Mouse (Mus musculus): ENCODE results near the gene Abhd6.

Gene Abhd6

GRCm38 (mm10) chr14:8052661-8053060 lies 50.0 kb downstream of the Abhd6 start:
- no peak for DNase-seq (ENCODE audit: extremely low read depth, insufficient read length, low spot score)

- no peak for DNase-seq (ENCODE audit: extremely low read depth, insufficient read length, low spot score)
These were observed 51.8 kb downstream of the Abhd6 start for GRCm38 (mm10) chr14:8054310-8055102.

DNA sequence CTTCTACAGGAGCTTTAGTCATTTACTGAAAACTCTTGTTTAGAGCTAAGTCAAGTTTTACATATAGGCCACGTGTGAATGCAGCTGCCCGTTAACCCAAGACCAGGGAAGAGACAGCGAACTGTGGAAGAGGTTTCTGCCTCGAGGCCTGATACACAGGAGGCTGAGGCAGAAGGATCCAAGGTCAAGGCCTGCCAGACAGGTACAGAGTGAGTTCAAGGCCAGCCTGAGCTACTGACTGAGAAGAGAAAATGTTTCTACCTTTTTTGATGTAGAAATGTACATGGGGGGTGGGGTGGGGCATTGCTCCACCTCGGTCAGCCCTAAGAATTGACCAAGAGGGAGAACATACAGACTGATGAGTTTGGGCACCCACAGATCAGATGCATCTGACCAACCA lies 53.4 kb downstream of the Abhd6 start:
- no peak for DNase-seq (ENCODE audit: extremely low read depth, insufficient read length, low spot score)

DNA sequence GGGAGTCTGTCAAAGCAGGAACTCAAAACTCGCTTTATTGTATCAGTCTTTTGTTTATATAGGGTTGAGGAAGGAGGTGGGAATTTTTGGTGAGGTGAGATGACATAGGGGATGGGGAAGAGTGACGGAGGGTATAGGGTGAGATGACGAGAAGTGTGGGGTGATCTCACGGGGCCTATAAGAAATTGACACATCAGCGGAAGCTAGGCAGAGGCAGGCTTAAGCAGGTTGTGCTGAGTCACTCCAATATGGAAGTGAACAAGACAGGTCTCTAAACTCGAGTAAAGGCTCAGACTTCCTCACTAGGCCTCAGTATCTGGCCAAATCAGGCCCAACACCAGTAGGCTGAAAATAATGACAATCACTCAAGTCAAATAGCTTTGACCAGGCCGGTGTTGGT lies 57.2 kb downstream of the Abhd6 start:
- no peak for DNase-seq (ENCODE audit: extremely low read depth, insufficient read length, low spot score)

DNA sequence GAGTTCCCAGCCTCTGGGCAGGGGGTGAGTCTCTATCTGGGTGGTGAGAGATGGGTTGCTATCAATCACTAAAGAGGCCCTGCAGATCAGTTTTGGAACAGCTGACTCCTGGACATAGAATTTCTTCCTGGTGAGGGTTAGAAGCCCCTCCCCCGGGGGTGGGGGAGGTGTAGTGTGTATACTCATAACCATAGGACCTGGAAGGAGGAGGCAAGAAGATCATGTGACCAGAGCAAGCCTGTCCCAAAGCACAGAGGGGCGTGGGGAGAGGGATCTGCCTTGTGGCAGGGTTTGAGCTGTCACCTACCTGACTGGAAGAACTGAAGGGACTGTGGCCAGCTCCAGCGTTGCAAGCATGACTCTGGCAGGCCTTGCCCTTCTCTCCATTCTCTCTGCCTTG lies 59.4 kb downstream of the Abhd6 start:
- DNase-seq (ENCODE audit: extremely low read depth, insufficient read length, low spot score): no peak

DNA sequence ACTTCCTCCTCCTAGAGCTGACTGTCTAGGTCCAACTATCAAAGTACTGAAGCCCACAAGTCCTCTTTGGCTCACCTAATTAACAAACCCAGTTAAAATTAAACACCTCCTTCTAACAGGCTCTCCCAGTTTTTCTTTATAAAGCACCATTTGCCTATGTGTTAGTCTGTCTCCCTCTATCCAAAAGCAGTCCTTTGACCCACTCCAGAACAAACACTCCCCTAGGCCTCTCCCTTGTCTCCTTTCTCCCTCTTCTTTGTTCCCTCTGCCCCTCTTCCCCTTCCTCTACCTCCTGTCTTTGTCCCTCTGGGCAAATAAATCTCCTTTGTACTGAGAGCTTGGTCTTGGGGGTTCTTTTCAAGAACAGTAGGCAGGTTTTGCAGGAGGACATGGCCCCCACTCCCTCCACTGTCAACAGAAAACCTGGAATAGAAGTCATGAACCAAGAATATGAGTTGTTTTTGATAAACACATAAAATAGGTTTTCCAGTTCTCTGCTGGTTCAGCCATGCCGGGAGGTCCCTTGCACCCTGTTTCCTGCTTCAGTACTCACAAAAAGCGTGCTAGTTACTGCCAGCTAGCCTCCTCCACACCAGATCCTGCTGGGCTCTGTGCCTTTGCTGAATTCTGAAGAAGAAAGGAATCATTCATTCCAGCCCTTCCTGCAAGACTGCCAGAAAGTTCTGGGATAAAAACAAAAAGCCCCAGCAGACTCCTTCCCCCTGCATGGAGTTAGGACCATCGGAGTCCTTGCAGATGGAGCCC lies 60.0 kb downstream of the Abhd6 start:
- no peak for DNase-seq (ENCODE audit: extremely low read depth, insufficient read length, low spot score)

GRCm38 (mm10) chr14:8063835-8064785 lies 61.4 kb downstream of the Abhd6 start:
- no peak for DNase-seq (ENCODE audit: extremely low read depth, insufficient read length, low spot score)

DNA sequence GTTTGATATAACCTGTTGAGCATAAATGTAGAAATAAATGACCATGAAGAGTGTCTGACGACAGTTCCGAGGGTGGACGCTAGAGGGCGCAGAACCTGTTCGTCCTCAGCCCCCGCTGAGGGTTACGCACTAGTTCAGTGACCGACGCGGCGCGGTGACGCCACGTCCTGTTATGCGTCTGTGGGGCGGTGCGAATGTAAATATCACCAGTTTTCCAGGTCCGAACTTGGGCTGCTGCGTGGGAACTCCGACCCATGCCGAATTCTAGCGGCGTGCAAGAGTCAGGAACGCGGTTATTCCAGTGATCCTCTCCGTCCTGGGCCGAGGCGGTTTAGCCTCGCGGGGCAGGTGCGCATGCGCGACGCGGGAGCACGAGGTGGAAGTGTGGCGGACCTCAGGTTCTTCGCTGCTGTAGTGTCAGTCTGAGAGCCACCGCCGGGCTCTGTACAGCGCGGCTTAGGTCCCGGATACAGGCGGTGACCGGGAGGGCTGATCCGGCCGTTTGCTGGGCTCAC lies 77.5 kb downstream of the Abhd6 start, which contains the start of gene Rpp14:
TSS of gene Rpp14 (plus strand) at position 203 of the 515 bp plus-strand sequence.
- DNase-seq (ENCODE audit: extremely low read depth, insufficient read length, low spot score): peak; percentile 92

DNA sequence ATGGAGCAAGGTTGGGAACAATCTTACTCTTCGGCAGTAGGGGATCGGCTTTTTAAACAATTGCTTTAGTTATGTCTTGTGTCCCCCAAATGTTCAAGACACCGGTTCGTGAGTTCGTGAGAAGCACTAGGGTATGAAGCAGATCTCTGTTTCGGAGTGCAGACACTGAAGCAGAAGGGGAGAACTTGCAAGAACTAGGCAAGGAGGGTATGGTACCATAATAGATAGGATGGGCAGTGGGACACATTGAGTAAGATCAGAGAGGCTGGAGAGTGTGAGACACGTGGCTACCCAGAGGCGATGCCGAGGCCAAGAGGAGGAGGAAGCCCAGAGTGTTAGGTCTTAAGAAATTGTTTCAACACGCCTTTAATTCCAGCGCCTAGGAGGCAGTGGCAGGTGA lies 78.0 kb downstream of the Abhd6 start:
- no peak for DNase-seq (ENCODE audit: extremely low read depth, insufficient read length, low spot score)

- DNase-seq (ENCODE audit: extremely low read depth, insufficient read length, low spot score): no peak
These were observed 80.2 kb downstream of the Abhd6 start for GRCm38 (mm10) chr14:8082949-8083348.

DNA sequence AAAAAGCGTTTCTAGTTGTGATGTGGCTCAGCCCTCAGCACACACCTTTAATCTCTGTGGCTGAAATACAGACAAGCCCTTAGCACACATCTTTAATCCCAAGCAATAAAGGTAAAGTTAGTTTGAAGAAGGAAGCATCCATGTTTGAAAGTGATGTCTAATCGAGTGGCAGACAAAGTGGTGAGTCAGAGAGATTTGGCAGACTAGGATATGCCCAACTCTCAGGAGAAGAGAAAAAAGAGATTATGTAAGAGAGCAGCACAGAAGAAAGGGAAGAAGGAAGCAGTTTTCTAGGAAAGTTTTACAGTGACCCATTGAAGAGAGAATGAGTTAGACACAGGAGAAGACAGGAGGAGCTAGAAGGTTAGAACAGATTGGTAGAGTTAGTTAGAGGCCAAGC lies 86.3 kb downstream of the Abhd6 start:
- DNase-seq (ENCODE audit: extremely low read depth, insufficient read length, low spot score): peak; percentile 23

GRCm38 (mm10) chr14:8092573-8092972 lies 89.9 kb downstream of the Abhd6 start:
- peak; percentile 11 for DNase-seq (ENCODE audit: extremely low read depth, insufficient read length, low spot score)

- DNase-seq (ENCODE audit: extremely low read depth, insufficient read length, low spot score): no peak
These were observed 90.7 kb downstream of the Abhd6 start for GRCm38 (mm10) chr14:8093427-8093826.

GRCm38 (mm10) chr14:8094931-8095561 lies 92.3 kb downstream of the Abhd6 start:
- no peak for DNase-seq (ENCODE audit: extremely low read depth, insufficient read length, low spot score)

GRCm38 (mm10) chr14:8095562-8095950 lies 92.9 kb downstream of the Abhd6 start:
- DNase-seq (ENCODE audit: extremely low read depth, insufficient read length, low spot score): no peak

- peak; percentile 78 for DNase-seq (ENCODE audit: extremely low read depth, insufficient read length, low spot score)
These were observed 95.4 kb downstream of the Abhd6 start, which contains the start of gene Pxk for GRCm38 (mm10) chr14:8097978-8098686. Pxk (plus strand) TSS chr14:8098211.

GRCm38 (mm10) chr14:8098687-8098995 lies 95.9 kb downstream of the Abhd6 start:
- DNase-seq (ENCODE audit: extremely low read depth, insufficient read length, low spot score): peak; percentile 30

- DNase-seq (ENCODE audit: extremely low read depth, insufficient read length, low spot score): peak; percentile 41
These were observed 96.9 kb downstream of the Abhd6 start for GRCm38 (mm10) chr14:8099561-8100021.

DNA sequence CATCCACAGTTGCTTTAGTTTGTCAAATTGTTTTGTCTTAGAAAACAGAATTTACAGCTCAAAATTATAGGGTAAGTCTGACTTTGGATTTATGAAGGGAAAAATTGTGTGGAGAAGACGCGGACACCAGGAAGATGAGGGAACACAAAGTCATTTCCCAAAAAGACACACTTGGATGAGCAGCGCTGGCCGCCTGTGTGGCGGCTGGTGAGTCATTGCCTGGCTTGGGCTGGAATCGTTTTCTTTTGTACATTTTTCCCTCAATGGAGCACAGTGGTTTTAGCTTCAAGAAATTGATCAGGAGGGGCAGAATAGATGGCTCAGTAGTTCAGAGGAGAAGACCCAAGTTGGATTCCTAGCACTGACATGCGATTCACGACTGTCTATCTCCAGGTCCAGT lies 99.2 kb downstream of the Abhd6 start:
- DNase-seq (ENCODE audit: extremely low read depth, insufficient read length, low spot score): peak; percentile 13
